Mouse (Mus musculus) 416B (cell line): ENCODE measurements around the gene Tpx2.
A peak's percentile ranks its signal among the peaks of the same experiment; 100 is the strongest.

Experiments
- DNase-seq: peaks from one replicate; pipeline ENCODE4 v3.0.0; 2011; ENCODE audit warnings: low read depth

Gene Tpx2

GRCm38 (mm10) chr2:152820369-152820768 is 27.4 kb upstream of the Tpx2 start:
- peak; percentile 30 for DNase-seq

- peak; percentile 40 for DNase-seq
Observed at GRCm38 (mm10) chr2:152821023-152821422, 26.7 kb upstream of the Tpx2 start.

GRCm38 (mm10) chr2:152821566-152821965 is 26.2 kb upstream of the Tpx2 start:
- no peak for DNase-seq

GRCm38 (mm10) chr2:152823770-152824169 is 24.0 kb upstream of the Tpx2 start:
- peak; percentile 53 for DNase-seq

- DNase-seq, result no peak
Observed at GRCm38 (mm10) chr2:152824438-152825167, 23.2 kb upstream of the Tpx2 start.

- peak; percentile 21 for DNase-seq
Observed at GRCm38 (mm10) chr2:152825168-152825697, 22.5 kb upstream of the Tpx2 start.

GRCm38 (mm10) chr2:152825713-152826112 is 22.1 kb upstream of the Tpx2 start:
- DNase-seq, result peak; percentile 43

GRCm38 (mm10) chr2:152826481-152826880 is 21.3 kb upstream of the Tpx2 start:
- peak; percentile 52 for DNase-seq

- peak; percentile 37 for DNase-seq
Observed at GRCm38 (mm10) chr2:152827321-152828010, 20.3 kb upstream of the Tpx2 start.

GRCm38 (mm10) chr2:152828011-152828370 is 19.8 kb upstream of the Tpx2 start:
- DNase-seq, result no peak

- DNase-seq, result peak; percentile 40
Observed at GRCm38 (mm10) chr2:152828532-152828931, 19.2 kb upstream of the Tpx2 start.

- DNase-seq, result peak; percentile 53
Observed at GRCm38 (mm10) chr2:152829367-152829881, 18.3 kb upstream of the Tpx2 start.

- peak; percentile 88 for DNase-seq
Observed at GRCm38 (mm10) chr2:152830021-152830921, 17.5 kb upstream of the Tpx2 start.

- DNase-seq, result peak; percentile 94
Observed at GRCm38 (mm10) chr2:152831019-152831878, 16.5 kb upstream of the Tpx2 start, which contains the start of gene Bcl2l1. Bcl2l1 (minus strand) TSS chr2:152831728.

- DNase-seq, result no peak
Observed at GRCm38 (mm10) chr2:152839256-152839655, 8.5 kb upstream of the Tpx2 start.

- DNase-seq, result peak; percentile 51
Observed at GRCm38 (mm10) chr2:152842741-152843140, 5.0 kb upstream of the Tpx2 start.

- DNase-seq, result no peak
Observed at GRCm38 (mm10) chr2:152847057-152847814, 528 bp upstream of the Tpx2 start.

- peak; percentile 57 for DNase-seq
Observed at GRCm38 (mm10) chr2:152848466-152848865, 702 bp downstream of the Tpx2 start.

- DNase-seq, result no peak
Observed at GRCm38 (mm10) chr2:152859501-152859900, 11.7 kb downstream of the Tpx2 start.

GRCm38 (mm10) chr2:152861891-152862290 is 14.1 kb downstream of the Tpx2 start:
- no peak for DNase-seq
